Mouse (Mus musculus): ENCODE measurements around the gene 4931406P16Rik.

The 4931406P16Rik gene

DNA sequence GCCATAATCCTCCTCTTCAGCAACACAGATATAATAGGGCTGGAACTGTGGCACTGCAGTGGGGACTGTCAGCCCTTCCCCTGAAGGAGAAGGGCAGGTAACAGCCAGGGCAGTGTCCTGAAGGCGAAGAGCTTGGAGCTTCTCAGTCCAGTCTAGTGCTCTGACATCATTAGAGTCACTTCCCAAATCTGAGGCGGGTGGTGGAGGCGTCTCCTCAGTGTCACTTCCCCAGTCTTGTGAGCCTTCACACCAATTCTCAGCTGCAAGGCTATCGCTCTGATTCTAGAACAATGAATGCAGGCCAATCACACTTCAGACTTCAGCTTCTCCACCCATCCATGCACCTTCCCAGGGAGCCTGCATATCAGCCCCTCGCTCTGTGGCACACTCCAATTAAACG is 120.5 kb downstream of the 4931406P16Rik start:
- in situ Hi-C loops (cut with MboI; ENCODE audit: low pct_unique_long_range_greater_than_20kb in 1 of 2, low sequenced_read_pairs in 2 of 2, unreplicated experiment in 1 of 2) = no loop called here

DNA sequence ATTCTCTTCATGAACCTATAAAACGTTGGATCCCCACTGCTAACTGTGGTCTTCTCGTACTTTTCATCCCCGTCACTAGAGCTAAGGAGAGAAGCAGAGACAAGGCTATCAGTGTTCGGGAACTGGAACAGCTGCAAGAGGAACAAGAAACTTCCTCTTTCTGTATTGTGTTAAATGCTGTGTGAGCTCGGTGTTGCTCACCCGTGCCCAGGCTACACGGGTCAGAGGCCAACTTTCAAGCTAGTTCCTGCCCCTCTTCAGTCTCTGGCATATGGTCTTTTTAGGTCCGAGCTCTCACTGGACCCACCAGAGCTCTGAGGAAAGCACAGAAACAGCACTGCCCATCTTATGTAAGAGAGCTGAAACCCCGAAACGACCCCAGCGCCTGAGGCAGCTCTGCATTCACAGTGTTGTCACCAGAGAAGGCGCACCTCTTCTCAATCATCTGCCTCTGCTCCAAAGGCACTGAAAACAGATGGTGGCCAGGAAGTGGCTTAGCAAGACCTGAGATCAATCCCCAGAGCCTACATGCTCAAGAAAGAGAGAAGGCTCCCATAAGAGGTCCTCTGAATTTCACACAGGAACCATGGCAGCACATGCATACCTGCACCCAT is 123.9 kb downstream of the 4931406P16Rik start:
- in situ Hi-C loops (cut with MboI; ENCODE audit: low pct_unique_long_range_greater_than_20kb in 1 of 2, low sequenced_read_pairs in 2 of 2, unreplicated experiment in 1 of 2) = no loop called here
